Mouse (Mus musculus): ENCODE results near the gene Arhgap15.

Arhgap15 gene

DNA sequence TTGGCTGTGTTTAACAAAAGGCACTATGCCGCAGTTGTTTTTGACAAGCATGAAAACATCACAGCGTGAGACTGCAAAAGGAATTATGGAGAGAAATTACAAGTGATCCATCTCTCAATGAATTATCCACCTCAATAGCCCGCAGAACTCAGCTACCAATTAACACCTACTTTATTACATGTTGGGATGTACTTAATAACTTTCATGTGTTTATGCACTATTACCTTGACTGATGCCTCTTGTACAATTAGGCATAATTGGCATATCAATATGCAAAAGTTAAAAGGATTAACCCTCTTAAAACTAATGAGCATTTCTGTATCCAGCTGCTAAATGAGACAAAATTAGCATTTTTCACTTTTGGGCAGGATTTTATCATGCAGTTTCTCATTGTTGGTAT is 33.5 kb downstream of the Arhgap15 start:
- DNase-seq (ENCODE audit: low read depth in 1 of 2, low spot score in 2 of 2) = no peak

DNA sequence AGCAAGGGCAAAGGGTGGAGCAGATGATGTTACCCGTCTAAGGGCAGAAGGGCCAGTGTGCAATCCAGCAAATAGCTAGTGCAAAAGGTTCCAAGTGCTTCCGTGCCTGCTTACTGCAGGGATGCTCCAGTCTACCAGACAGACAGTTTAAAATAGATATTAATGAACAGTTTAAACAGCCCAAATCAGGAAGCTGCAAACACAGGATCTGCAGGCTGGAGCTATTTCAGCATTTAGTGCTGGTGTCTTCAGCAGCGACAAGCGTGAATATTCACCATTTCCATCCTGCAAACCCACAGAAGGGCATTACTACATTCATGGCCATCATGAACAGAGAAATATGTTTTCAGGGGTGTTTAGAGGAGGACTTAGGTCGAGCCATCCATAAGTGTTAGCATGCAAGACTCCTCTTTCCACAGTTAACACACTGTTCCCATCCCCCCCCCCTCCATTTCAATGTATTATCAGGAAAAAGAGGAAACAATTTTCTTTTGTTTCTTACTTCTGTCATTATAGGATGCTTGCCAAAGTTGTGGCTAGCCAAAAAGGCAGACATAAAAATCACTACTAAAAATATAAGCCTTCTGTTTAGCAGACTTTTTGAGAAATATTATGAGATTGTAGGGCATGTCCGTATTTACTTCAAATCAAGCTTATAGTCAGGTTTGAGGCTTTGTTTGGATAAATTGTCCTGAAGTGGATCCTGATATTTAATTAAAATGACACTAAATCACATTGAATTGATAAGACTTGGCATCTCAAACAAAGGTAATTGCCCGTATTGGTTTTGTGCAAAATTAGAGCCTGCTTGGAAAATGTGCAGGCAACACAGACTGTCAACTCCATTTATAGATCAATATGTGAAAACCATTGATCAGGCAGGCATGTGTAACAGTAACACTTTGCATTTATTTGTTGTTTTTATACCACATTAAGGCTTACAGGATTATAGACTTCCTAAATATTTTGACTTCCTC is 35.4 kb downstream of the Arhgap15 start:
- no peak for DNase-seq (ENCODE audit: low read depth in 1 of 2, low spot score in 2 of 2)

DNA sequence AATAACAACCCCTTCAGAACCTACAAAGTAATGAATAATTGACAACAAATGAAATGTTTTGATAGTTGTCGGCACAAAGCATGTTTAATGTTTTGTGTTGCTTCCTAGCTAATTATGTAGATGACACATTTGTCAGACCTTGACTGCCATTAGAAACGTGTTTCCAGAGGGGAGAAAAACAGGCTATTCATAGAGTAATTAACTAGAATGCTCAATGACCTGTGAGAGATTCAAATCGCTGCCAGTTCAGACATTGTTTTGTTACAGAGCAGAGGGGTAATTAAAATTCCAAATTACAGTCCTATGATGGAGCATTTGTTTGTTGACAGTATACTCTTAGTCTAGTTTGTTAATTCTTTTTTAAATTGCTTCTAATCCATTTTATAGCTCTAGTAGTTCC is 37.5 kb downstream of the Arhgap15 start:
- DNase-seq (ENCODE audit: low read depth in 1 of 2, low spot score in 2 of 2) = no peak

DNA sequence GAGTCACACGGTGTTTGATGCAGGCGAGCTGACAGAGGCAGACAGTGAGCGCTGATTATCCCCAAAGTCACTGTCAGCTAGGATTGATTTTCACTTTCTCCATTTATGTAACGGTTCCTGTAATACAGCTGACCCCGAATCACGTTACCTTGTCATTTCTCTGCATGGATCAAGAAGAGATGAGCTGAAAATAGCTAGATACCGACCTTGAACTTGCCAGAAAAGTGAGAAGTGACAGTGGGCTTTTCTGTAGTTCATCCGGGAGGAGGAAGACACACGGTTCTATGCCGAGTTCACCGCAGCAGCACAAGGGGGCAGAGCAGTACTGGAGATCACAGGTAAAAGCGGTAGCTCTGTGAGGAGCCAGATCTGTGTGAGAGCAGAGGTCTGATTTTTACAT is 38.5 kb downstream of the Arhgap15 start:
- DNase-seq (ENCODE audit: low read depth in 1 of 2, low spot score in 2 of 2) = no peak

GRCm38 (mm10) chr2:43788484-43788883 is 39.9 kb downstream of the Arhgap15 start:
- no peak for DNase-seq (ENCODE audit: low read depth in 1 of 2, low spot score in 2 of 2)

DNA sequence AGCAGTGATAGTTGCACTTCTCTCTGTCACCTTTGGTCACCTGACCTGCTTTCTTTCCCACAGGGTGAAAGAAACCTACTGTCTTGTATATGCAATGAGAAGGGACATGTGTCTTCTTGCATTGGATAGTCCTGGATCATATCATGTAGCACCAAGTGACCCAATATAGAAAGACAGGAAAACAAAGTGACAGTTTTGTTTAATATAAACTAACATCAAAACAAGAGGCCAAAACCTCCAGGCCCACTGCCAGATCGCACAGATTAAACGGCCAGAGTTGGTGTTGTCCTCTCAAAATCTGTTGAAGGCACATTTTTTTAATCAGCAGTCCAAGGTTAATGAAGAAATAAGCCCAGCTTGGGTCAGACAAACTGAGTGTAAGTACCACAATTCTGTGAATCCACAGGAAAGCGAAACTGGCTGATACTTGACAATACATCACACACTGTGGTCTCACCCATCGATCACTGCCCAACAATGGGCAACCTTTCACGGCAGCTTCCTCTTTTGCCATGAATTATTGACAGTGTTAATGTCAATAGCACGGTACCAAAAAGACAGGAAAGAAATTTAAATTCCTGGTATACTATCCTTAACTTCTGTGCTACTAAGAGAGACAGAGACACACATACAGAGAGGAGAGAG is 41.5 kb downstream of the Arhgap15 start:
- DNase-seq (ENCODE audit: low read depth in 1 of 2, low spot score in 2 of 2) = no peak

DNA sequence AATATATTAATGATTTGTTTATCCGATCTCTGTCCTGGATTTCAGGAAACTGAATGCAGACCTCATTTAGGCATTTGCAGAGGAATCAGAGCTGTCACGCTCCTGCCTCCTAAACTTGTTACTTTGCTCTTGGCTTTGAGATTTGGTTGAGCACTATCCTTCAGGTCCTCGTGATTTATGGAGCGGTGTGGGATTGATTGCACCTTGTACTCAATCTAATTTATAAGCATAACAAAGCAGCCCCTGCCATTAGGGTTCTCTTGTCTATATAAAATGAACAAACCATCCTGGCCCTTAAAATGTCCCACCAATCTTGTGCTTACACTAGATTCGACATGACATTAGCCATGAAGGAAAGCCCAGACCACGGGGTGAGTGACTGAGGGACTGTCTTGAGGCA is 43.0 kb downstream of the Arhgap15 start:
- DNase-seq (ENCODE audit: low read depth in 1 of 2, low spot score in 2 of 2) = no peak

DNA sequence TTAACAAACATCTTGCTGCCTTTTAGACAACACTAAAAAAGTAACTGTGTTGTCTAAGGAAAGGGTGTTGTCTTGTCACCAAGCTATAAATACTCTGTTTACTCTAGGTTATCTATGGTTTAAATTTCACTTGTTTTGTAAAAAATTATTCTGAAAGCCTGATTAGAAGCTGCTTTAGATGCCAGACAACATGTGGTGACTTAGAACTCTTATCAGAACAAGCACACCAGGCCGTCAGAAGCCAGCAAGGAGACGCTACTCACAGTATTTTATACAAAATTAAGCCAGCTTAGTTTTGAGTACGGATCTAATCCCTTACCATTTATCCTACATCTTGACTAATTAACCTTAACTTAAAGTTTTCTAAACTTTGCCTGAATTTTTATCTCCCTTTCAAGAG is 44.5 kb downstream of the Arhgap15 start:
- DNase-seq (ENCODE audit: low read depth in 1 of 2, low spot score in 2 of 2) = no peak

DNA sequence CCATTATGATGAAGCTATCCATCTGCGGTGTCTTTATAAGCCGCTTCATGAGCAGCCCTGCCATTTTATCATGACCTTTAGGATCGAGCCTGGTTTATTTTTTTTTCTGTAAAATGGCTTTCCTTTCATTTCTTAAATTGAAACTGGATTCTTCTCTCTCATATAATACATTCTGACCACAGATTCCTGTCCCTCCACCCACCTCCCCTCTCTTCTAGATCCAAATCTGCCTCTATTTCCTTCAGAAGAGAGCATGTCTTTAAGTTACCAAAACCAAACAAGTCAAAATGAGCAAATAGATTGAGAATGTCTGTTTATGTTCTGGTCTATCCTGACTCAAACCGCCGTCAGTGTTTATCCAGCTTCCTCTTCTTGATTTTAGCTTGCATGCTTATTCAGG is 46.1 kb downstream of the Arhgap15 start:
- no peak for DNase-seq (ENCODE audit: low read depth in 1 of 2, low spot score in 2 of 2)

GRCm38 (mm10) chr2:43796448-43796847 is 47.8 kb downstream of the Arhgap15 start:
- no peak for DNase-seq (ENCODE audit: low read depth in 1 of 2, low spot score in 2 of 2)

- DNase-seq (ENCODE audit: low read depth in 1 of 2, low spot score in 2 of 2) = no peak
Observed at GRCm38 (mm10) chr2:43805960-43806744, 57.5 kb downstream of the Arhgap15 start.

GRCm38 (mm10) chr2:43815896-43816787 is 67.5 kb downstream of the Arhgap15 start:
- no peak for DNase-seq (ENCODE audit: low read depth in 1 of 2, low spot score in 2 of 2)

DNA sequence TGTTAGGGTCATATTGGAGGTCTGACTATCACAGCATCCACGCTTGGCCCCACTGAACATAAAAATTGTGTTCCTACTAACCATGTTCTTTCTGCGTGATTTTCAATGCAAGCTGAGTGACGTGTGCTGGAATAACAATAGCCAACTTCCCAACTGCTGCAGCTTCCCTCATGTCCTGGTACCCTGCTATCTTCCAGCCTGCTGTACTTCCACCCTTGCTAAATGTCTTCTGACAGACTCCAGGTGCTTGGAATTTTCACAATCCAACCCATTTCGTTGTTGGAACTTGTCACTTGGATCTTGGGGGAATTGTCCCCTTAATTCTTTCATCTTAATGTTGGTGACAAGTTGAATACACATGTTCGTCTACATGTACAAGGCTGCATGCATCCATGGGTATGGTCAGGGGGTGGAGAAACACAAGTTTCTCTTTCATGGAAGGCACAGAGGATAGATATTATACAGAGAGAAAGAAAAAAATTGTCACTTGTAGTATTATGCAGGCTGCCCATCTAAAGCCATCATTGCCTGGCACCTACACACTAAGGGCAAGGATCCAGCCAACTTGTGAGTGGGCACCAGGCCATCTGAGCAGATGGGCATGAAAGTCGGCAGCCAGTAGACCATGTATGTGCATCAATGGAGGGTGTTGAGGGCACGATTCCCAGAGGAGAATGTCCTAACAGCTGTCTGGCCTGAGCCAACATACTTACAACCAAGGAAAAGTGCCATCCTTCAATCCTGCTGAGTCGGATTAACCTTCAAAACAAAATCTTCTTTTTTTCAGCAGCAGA is 68.4 kb downstream of the Arhgap15 start:
- no peak for DNase-seq (ENCODE audit: low read depth in 1 of 2, low spot score in 2 of 2)

- no peak for DNase-seq (ENCODE audit: low read depth in 1 of 2, low spot score in 2 of 2)
Observed at GRCm38 (mm10) chr2:43835931-43836330, 87.3 kb downstream of the Arhgap15 start.

- DNase-seq (ENCODE audit: low read depth in 1 of 2, low spot score in 2 of 2) = no peak
Observed at GRCm38 (mm10) chr2:43841644-43842043, 93.0 kb downstream of the Arhgap15 start.

GRCm38 (mm10) chr2:43851195-43851594 is 102.6 kb downstream of the Arhgap15 start:
- DNase-seq (ENCODE audit: low read depth in 1 of 2, low spot score in 2 of 2) = no peak

- peak in 1 of 2 experiments; percentile 4 for DNase-seq (ENCODE audit: low read depth in 1 of 2, low spot score in 2 of 2)
Observed at GRCm38 (mm10) chr2:43862709-43863108, 114.1 kb downstream of the Arhgap15 start.

DNA sequence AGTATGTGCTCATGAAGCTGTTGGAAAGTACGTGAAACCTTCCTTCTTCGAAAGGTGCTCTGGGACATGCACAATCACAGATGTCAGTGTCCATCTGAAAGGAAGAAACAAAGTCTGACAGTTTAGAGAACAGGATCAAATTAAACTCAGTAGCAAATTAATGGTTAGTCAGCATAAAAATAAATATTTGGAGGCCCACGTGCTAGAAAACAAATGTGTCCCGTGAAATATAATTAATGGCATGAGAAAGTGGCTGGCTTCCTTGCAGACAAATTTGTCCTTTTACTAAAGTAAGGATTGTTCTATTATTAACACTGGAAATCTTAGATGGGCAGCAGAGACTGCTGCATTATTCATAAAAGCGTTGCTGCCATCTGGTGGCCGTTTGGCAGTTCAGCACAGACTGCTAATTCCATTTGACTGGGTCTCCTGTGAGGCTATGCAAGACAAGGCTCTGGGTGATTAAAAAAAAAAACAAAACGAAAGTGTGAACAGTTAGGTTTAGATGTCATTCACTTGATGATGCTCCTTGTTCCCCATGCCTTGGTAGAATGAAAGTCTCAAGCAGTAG is 153.9 kb downstream of the Arhgap15 start:
- peak in 1 of 2 experiments; percentile 24 for DNase-seq (ENCODE audit: low read depth in 1 of 2, low spot score in 2 of 2)

GRCm38 (mm10) chr2:43907496-43907895 is 158.9 kb downstream of the Arhgap15 start:
- no peak for DNase-seq (ENCODE audit: low read depth in 1 of 2, low spot score in 2 of 2)
